Mouse (Mus musculus) forebrain, embryonic 15.5 days (tissue): ENCODE measurements around the gene Gstm1. TPM values are rescaled to one million over a fixed set of nuclear protein-coding genes. Genes with fewer than 3 reads are reported as not detected.
"Not testable (repeated sequence)": the region's sequence is repeated elsewhere in the genome, so short reads cannot be mapped to it uniquely, and the experiment has no call there.

Source experiments
- ATAC-seq: fragments of 200-750 bp; cut with Nextera tagmentation; replicated peaks from 2 replicates; pipeline ENCODE4 v1.8.0; 2017; ENCODE audit warnings: mild to moderate bottlenecking, moderate TSS enrichment, moderate library complexity
- H3K27ac ChIP-seq: fragments of 300-500 bp; sonication (generic); replicated peaks from 2 replicates; pipeline ENCODE4 v1.5.1; 2015; ENCODE audit warnings: mild to moderate bottlenecking, inconsistent platforms
- H3K27me3 ChIP-seq: fragments of 300-500 bp; sonication (generic); 2 replicates; pipeline ENCODE4 v1.6.1; 2015; ENCODE audit warnings: inconsistent platforms
- H3K36me3 ChIP-seq: fragments of 300-500 bp; sonication (generic); 2 replicates; pipeline ENCODE4 v1.6.1; 2015; ENCODE audit warnings: mild to moderate bottlenecking, inconsistent platforms
- H3K4me1 ChIP-seq: fragments of 300-500 bp; sonication (generic); 2 replicates; pipeline ENCODE4 v1.6.1; 2015; ENCODE audit warnings: inconsistent platforms
- H3K4me2 ChIP-seq: fragments of 300-500 bp; sonication (generic); replicated peaks from 2 replicates; pipeline ENCODE4 v1.6.1; 2015; ENCODE audit warnings: mild to moderate bottlenecking, inconsistent platforms
- H3K4me3 ChIP-seq: fragments of 300-500 bp; sonication (generic); 2 replicates; pipeline ENCODE4 v1.5.1; 2015; ENCODE audit warnings: mild to moderate bottlenecking, inconsistent platforms
- H3K9ac ChIP-seq: fragments of 300-500 bp; sonication (generic); replicated peaks from 2 replicates; pipeline ENCODE4 v1.6.1; 2015; ENCODE audit warnings: mild to moderate bottlenecking, inconsistent platforms
- H3K9me3 ChIP-seq: fragments of 300-500 bp; sonication (generic); 2 replicates; pipeline ENCODE4 v1.6.1; 2016; ENCODE audit warnings: inconsistent platforms
- WGBS: fragments of 180-500 bp; shearing (Covaris S2); methylation state at CpG from one replicate; pipeline ENCODE4 v1.1.7; 2015; ENCODE audit warnings: mixed read lengths; 5-methylcytosine and 5-hydroxymethylcytosine counted together
- polyA plus RNA-seq: library from polyadenylated mRNA; unstranded; fragments of >200 nt; fragmentation: Nextera tagmentation; extraction: Ambion mirVana; gene quantifications from 2 replicates; pipeline ENCODE4 v1.2.1, GENCODE M21; 2015

Gene Gstm1
- polyA plus RNA-seq, 1 experiment from 2014 or later = 60.7 TPM

GRCm38 (mm10) chr3:108011558-108011957, 6.2 kb downstream of the Gstm1 start:
- WGBS = 20% methylated on average over 3 of the region's 3 CpGs
- Histone ChIP-seq H3K36me3 (no peaks in the 10 kb centered on the region), H3K27me3 (no peaks in the 10 kb centered on the region), H3K9me3 (no peaks in the 10 kb centered on the region), H3K4me3 (no peak overlapping the region), H3K27ac (no peak overlapping the region), H3K4me1 (peaks cover 5% of the 10 kb centered on the region; the same call in 1 of the 2 replicates), H3K9ac (no peak overlapping the region), H3K4me2 (no peak overlapping the region)
- ATAC-seq = peak; percentile 47; the same call in 1 of the 2 replicates

GRCm38 (mm10) chr3:108010286-108010685, 7.5 kb downstream of the Gstm1 start:
- Histone ChIP-seq H3K4me1 (peaks cover 4% of the 10 kb centered on the region; the same call in 1 of the 2 replicates), H3K9ac (no peak overlapping the region), H3K27me3 (no peaks in the 10 kb centered on the region), H3K36me3 (no peaks in the 10 kb centered on the region), H3K4me2 (no peak overlapping the region), H3K27ac (no peak overlapping the region), H3K4me3 (no peak overlapping the region), H3K9me3 (no peaks in the 10 kb centered on the region)
- no peak; the same call in 1 of the 2 replicates for ATAC-seq
- 69% methylated on average over 2 of the region's 2 CpGs for WGBS

GRCm38 (mm10) chr3:108002021-108002420, 15.8 kb downstream of the Gstm1 start:
- Histone ChIP-seq H3K4me2 (no peak overlapping the region), H3K36me3 (no peaks in the 10 kb centered on the region), H3K4me3 (no peak overlapping the region), H3K9me3 (no peaks in the 10 kb centered on the region), H3K9ac (no peak overlapping the region), H3K27me3 (no peaks in the 10 kb centered on the region), H3K27ac (no peak overlapping the region), H3K4me1 (no peaks in the 10 kb centered on the region)
- no peak for ATAC-seq
- 81% methylated on average over 8 of the region's 8 CpGs for WGBS

GRCm38 (mm10) chr3:107999491-107999890, 18.3 kb downstream of the Gstm1 start:
- Histone ChIP-seq H3K9me3 (no peaks in the 10 kb centered on the region), H3K4me2 (no peak overlapping the region), H3K4me3 (no peak overlapping the region), H3K4me1 (no peaks in the 10 kb centered on the region), H3K27me3 (no peaks in the 10 kb centered on the region), H3K27ac (no peak overlapping the region), H3K9ac (no peak overlapping the region), H3K36me3 (no peaks in the 10 kb centered on the region)
- ATAC-seq = no peak
- WGBS = 85% methylated on average over 3 of the region's 3 CpGs

- H3K36me3 ChIP-seq = no peaks in the 10 kb centered on the region
- WGBS = 94% methylated on average over 3 of the region's 3 CpGs
- no peaks in the 10 kb centered on the region for H3K4me1 ChIP-seq
- H3K27me3 ChIP-seq = no peaks in the 10 kb centered on the region
- no peak overlapping the region for H3K9ac ChIP-seq
- H3K4me3 ChIP-seq = no peak overlapping the region
- H3K4me2 ChIP-seq = no peak overlapping the region
- no peaks in the 10 kb centered on the region for H3K9me3 ChIP-seq
- ATAC-seq = no peak
- no peak overlapping the region for H3K27ac ChIP-seq
These were observed 19.2 kb downstream of the Gstm1 start for GRCm38 (mm10) chr3:107998591-107998990.

GRCm38 (mm10) chr3:107996576-107996975, 21.2 kb downstream of the Gstm1 start:
- Histone ChIP-seq H3K4me3 (no peak overlapping the region), H3K9ac (no peak overlapping the region), H3K4me1 (no peaks in the 10 kb centered on the region), H3K4me2 (no peak overlapping the region), H3K9me3 (no peaks in the 10 kb centered on the region), H3K36me3 (no peaks in the 10 kb centered on the region), H3K27me3 (no peaks in the 10 kb centered on the region), H3K27ac (no peak overlapping the region)
- ATAC-seq = no peak
- 84% methylated on average over 4 of the region's 4 CpGs for WGBS

- H3K9ac ChIP-seq, H3K4me1 ChIP-seq, ATAC-seq, H3K4me3 ChIP-seq, H3K27ac ChIP-seq, H3K36me3 ChIP-seq, H3K9me3 ChIP-seq, H3K27me3 ChIP-seq, H3K4me2 ChIP-seq: not testable (repeated sequence)
- 52% methylated on average over 2 of the region's 2 CpGs for WGBS
These were observed 21.8 kb downstream of the Gstm1 start for GRCm38 (mm10) chr3:107995974-107996373.

- no peak within 1 kb of the TSS for H3K9ac ChIP-seq
- H3K36me3 ChIP-seq = no peaks in the 10 kb centered on the region
- H3K4me2 ChIP-seq = no peak within 1 kb of the TSS
- WGBS = 68% methylated on average over 8 of the region's 8 CpGs
- H3K27me3 ChIP-seq = no peaks in the 10 kb centered on the region
- no peaks in the 10 kb centered on the region for H3K9me3 ChIP-seq
- no peak within 1 kb of the TSS for H3K4me3 ChIP-seq
- H3K4me1 ChIP-seq = no peaks in the 10 kb centered on the region
- H3K27ac ChIP-seq = no peak within 1 kb of the TSS
- ATAC-seq = no peak
These were observed 31.7 kb downstream of the Gstm1 start, which contains the start of gene Gstm2 for GRCm38 (mm10) chr3:107986041-107986562. TSS of gene Gstm2 (minus strand) at chr3:107986453.

- H3K9ac ChIP-seq, H3K36me3 ChIP-seq, H3K4me2 ChIP-seq, H3K27ac ChIP-seq, H3K4me1 ChIP-seq, H3K4me3 ChIP-seq, ATAC-seq, H3K27me3 ChIP-seq, H3K9me3 ChIP-seq: not testable (repeated sequence)
- 97% methylated on average over 2 of the region's 2 CpGs for WGBS
These were observed 32.6 kb downstream of the Gstm1 start for GRCm38 (mm10) chr3:107985141-107985540.

GRCm38 (mm10) chr3:107984471-107984870, 33.3 kb downstream of the Gstm1 start:
- no peaks in the 10 kb centered on the region for H3K9me3 ChIP-seq
- H3K27ac ChIP-seq = no peak overlapping the region
- no peak for ATAC-seq
- H3K4me1 ChIP-seq = no peaks in the 10 kb centered on the region
- 88% methylated on average over 5 of the region's 5 CpGs for WGBS
- no peak overlapping the region for H3K4me3 ChIP-seq
- no peaks in the 10 kb centered on the region for H3K36me3 ChIP-seq
- H3K27me3 ChIP-seq = no peaks in the 10 kb centered on the region
- H3K9ac ChIP-seq = no peak overlapping the region
- no peak overlapping the region for H3K4me2 ChIP-seq

- H3K36me3 ChIP-seq = no peaks in the 10 kb centered on the region
- H3K27ac ChIP-seq = no peak overlapping the region
- no peak overlapping the region for H3K4me2 ChIP-seq
- ATAC-seq = no peak
- H3K9ac ChIP-seq = no peak overlapping the region
- no peaks in the 10 kb centered on the region for H3K27me3 ChIP-seq
- H3K4me3 ChIP-seq = no peak overlapping the region
- 65% methylated on average over 3 of the region's 3 CpGs for WGBS
- H3K9me3 ChIP-seq = no peaks in the 10 kb centered on the region
- no peaks in the 10 kb centered on the region for H3K4me1 ChIP-seq
These were observed 34.0 kb downstream of the Gstm1 start for GRCm38 (mm10) chr3:107983771-107984170.

- WGBS = 82% methylated on average over 6 of the region's 6 CpGs
- Histone ChIP-seq H3K4me2 (no peak overlapping the region), H3K36me3 (no peaks in the 10 kb centered on the region), H3K9ac (no peak overlapping the region), H3K4me3 (no peak overlapping the region), H3K9me3 (no peaks in the 10 kb centered on the region), H3K4me1 (no peaks in the 10 kb centered on the region), H3K27me3 (no peaks in the 10 kb centered on the region), H3K27ac (no peak overlapping the region)
- no peak for ATAC-seq
These were observed 35.0 kb downstream of the Gstm1 start for GRCm38 (mm10) chr3:107982726-107983125.

- Histone ChIP-seq H3K27me3 (no peaks in the 10 kb centered on the region), H3K4me2 (no peak overlapping the region), H3K36me3 (no peaks in the 10 kb centered on the region), H3K4me3 (no peak overlapping the region), H3K9me3 (no peaks in the 10 kb centered on the region), H3K27ac (no peak overlapping the region), H3K9ac (no peak overlapping the region), H3K4me1 (no peaks in the 10 kb centered on the region)
- ATAC-seq = no peak
- WGBS = 69% methylated on average over 3 of the region's 3 CpGs
These were observed 36.5 kb downstream of the Gstm1 start for GRCm38 (mm10) chr3:107981261-107981660.
